Mouse (Mus musculus): ENCODE data around the gene Mrpl33. TPM values are rescaled to one million over a fixed set of nuclear protein-coding genes. Genes with fewer than 3 reads are reported as not detected.

Mrpl33 gene
- total and polyA plus RNA-seq, 3 experiments: 5.0 to 172 (median 102) TPM

DNA sequence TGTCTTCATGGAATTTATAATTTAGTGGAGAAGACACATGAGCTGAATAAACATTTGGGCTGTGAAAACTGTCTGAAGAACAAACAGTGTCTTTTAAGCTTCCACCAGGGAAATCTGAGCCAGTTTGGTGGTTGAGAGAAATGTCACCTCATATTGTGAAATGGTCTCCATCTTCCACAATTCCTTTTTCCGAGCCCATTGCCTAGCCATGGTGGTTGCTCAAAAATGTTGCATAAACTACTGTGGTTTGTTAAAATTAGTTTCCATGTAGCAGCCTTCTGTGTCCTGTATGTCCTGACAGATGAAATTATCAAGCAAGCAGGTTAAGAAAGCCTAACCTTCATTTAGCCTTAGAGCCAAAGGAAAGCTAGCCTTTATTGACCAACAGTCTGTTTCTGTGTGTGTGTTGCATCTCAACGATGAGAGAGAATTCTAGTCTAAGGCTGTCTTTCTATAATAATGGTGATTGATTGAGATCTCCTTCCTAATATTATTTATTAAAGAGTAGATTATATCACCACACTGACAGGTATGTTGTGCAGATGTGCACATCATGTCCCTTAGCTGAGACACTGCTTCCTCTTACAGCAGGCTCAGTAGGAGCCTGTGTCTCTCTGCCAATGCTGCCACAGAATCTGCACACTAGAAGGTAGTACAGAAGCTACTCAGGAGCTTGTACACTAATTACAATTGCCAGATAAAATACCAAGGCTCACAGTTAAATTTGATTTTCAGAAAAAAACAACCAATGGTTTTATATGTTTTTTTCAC, 54.0 kb downstream of the Mrpl33 start:
- Histone ChIP-seq H3K4me1 (ENCODE audit: insufficient read depth, low read depth, low read length) (no peaks in the 10 kb centered on the region), H3K36me3 (replicated peaks) (peaks cover 73% of the 10 kb centered on the region), H3K4me3 (ENCODE audit: low read depth, low read length) (no peak overlapping the region), H3K9me3 (replicated peaks) (0 out of 2 replicates have a peak, but pooled peaks cover 4% of the 10 kb centered on the region), H3K27me3 (ENCODE audit: insufficient read depth, low read length) (no peaks in the 10 kb centered on the region)
- ATAC-seq (ENCODE audit: extremely low read depth, insufficient number of reproducible peaks, low FRiP score, poor library complexity, severe bottlenecking) (no peak), DNase-seq (ENCODE audit: low spot score) (no peak)
- TF ChIP-seq GATA2 (IDR thresholded peaks at IDR 0.05; ENCODE audit: borderline replicate concordance, low read depth, low read length) (no peak), GATA1 (IDR thresholded peaks at IDR 0.05; ENCODE audit: borderline replicate concordance, low read length) (no peak), POLR2AphosphoS5 (IDR thresholded peaks at IDR 0.05; ENCODE audit: insufficient replicate concordance, low read depth, low read length) (no peak), CTCF (IDR thresholded peaks at IDR 0.05; ENCODE audit: low read depth, low read length) (no peak), TAL1 (conservative IDR thresholded peaks at IDR 0.05; ENCODE audit: low read depth, low read length) (no peak)

DNA sequence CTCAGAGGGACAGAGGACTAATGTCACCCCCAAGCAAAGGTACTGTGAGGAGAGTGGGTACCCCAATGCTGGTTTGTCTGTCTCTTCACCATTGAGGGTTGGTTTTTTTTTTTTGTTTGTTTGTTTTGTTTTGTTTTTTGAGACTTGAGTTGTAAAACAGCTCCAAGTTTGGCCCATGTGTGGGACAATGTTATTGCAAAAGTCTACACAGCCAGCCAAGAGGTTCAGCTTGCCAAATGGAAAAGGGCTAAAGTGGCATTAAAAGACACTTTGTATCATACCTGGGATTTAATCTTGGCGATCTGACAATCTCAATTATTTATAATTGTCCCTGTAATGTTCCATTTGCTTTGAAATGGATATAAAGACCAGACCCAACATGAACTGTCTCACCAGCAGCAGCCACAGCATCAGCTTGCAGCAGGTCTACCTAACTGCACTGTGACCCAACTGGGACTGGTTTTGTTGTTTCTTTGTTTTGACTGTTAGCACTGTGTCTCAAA, 59.0 kb downstream of the Mrpl33 start:
- ATAC-seq (ENCODE audit: extremely low read depth, insufficient number of reproducible peaks, low FRiP score, poor library complexity, severe bottlenecking) (no peak), DNase-seq (ENCODE audit: low spot score) (no peak)
- Histone ChIP-seq H3K4me3 (ENCODE audit: low read depth, low read length) (no peak overlapping the region), H3K9me3 (replicated peaks) (0 out of 2 replicates have a peak, but pooled peaks cover 4% of the 10 kb centered on the region), H3K27me3 (ENCODE audit: insufficient read depth, low read length) (no peaks in the 10 kb centered on the region), H3K36me3 (replicated peaks) (peaks cover 62% of the 10 kb centered on the region), H3K4me1 (ENCODE audit: insufficient read depth, low read depth, low read length) (no peaks in the 10 kb centered on the region)
- TF ChIP-seq GATA2 (IDR thresholded peaks at IDR 0.05; ENCODE audit: borderline replicate concordance, low read depth, low read length): no peak
- no peak for TF ChIP-seq CTCF (IDR thresholded peaks at IDR 0.05; ENCODE audit: low read depth, low read length)
- no peak for TF ChIP-seq POLR2AphosphoS5 (IDR thresholded peaks at IDR 0.05; ENCODE audit: insufficient replicate concordance, low read depth, low read length)
- TF ChIP-seq TAL1 (conservative IDR thresholded peaks at IDR 0.05; ENCODE audit: low read depth, low read length): no peak
- no peak for TF ChIP-seq GATA1 (IDR thresholded peaks at IDR 0.05; ENCODE audit: borderline replicate concordance, low read length)

DNA sequence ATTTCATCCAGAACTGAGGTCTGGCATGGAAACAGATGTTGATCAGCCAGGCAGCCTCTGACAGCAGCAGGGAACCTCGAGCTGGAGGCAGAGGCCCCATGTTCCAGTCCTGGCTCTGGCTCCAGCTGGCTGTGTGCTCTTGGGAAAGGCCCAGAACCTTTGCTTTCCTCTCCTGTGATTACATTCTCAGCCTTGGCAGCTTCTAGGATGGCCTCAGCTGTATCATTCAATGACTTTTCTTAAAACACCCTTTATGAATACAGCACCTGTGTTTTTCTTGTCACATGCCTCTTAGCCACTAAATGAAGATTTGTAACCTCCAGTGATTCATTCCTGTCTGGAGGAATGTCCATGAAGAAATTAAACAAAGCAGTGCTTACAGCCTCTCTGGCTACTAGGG, 69.4 kb downstream of the Mrpl33 start:
- ATAC-seq (ENCODE audit: extremely low read depth, insufficient number of reproducible peaks, low FRiP score, poor library complexity, severe bottlenecking): no peak
- H3K4me1 ChIP-seq (ENCODE audit: insufficient read depth, low read depth, low read length): no peaks in the 10 kb centered on the region
- no peak for DNase-seq (ENCODE audit: low spot score)
- TF ChIP-seq CTCF (IDR thresholded peaks at IDR 0.05; ENCODE audit: low read depth, low read length) (no peak), GATA1 (IDR thresholded peaks at IDR 0.05; ENCODE audit: borderline replicate concordance, low read length) (no peak), TAL1 (conservative IDR thresholded peaks at IDR 0.05; ENCODE audit: low read depth, low read length) (no peak), POLR2AphosphoS5 (IDR thresholded peaks at IDR 0.05; ENCODE audit: insufficient replicate concordance, low read depth, low read length) (no peak), GATA2 (IDR thresholded peaks at IDR 0.05; ENCODE audit: borderline replicate concordance, low read depth, low read length) (no peak)
- H3K27me3 ChIP-seq (ENCODE audit: insufficient read depth, low read length): no peaks in the 10 kb centered on the region
- peaks cover 61% of the 10 kb centered on the region for H3K36me3 ChIP-seq (replicated peaks)
- H3K9me3 ChIP-seq (replicated peaks): no peaks in the 10 kb centered on the region
- no peak overlapping the region for H3K4me3 ChIP-seq (ENCODE audit: low read depth, low read length)

DNA sequence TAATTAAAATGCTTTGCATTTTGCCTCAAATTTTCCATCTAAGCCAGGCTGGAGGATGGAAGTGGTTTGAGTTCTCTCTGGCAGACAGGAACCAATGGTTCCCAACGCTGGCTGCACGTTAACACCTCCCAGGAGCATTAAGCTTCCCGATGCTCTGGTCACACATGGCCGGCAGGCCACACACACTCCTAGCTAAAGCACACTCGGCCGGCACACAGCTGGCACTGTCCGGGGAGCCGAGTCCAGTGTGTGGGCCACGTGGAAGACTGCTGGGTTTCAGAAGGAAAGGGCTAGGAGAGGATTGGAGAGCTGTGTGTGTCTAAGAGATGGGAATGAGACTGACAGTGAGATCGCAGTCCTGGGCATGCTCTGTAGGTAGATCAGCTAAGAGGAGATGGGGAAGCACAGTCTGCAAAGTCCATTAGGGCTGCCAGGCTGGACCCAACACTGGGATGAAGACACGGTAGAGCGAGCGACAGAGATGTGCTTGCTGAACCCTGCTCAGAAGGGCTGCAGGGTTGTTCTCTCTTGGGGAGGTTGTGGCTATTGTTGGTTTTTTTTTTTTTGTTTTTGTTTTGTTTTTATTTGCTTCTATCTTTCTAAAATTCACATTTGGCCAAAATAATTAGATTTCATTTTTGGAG, 71.7 kb downstream of the Mrpl33 start:
- H3K4me3 ChIP-seq (ENCODE audit: low read depth, low read length): no peak overlapping the region
- H3K9me3 ChIP-seq (replicated peaks): no peaks in the 10 kb centered on the region
- no peaks in the 10 kb centered on the region for H3K4me1 ChIP-seq (ENCODE audit: insufficient read depth, low read depth, low read length)
- ATAC-seq (ENCODE audit: extremely low read depth, insufficient number of reproducible peaks, low FRiP score, poor library complexity, severe bottlenecking) (no peak), DNase-seq (ENCODE audit: low spot score) (no peak)
- no peaks in the 10 kb centered on the region for H3K27me3 ChIP-seq (ENCODE audit: insufficient read depth, low read length)
- H3K36me3 ChIP-seq (replicated peaks): peaks cover 66% of the 10 kb centered on the region
- TF ChIP-seq GATA2 (IDR thresholded peaks at IDR 0.05; ENCODE audit: borderline replicate concordance, low read depth, low read length): no peak
- no peak for TF ChIP-seq GATA1 (IDR thresholded peaks at IDR 0.05; ENCODE audit: borderline replicate concordance, low read length)
- no peak for TF ChIP-seq TAL1 (conservative IDR thresholded peaks at IDR 0.05; ENCODE audit: low read depth, low read length)
- no peak for TF ChIP-seq CTCF (IDR thresholded peaks at IDR 0.05; ENCODE audit: low read depth, low read length)
- no peak for TF ChIP-seq POLR2AphosphoS5 (IDR thresholded peaks at IDR 0.05; ENCODE audit: insufficient replicate concordance, low read depth, low read length)

DNA sequence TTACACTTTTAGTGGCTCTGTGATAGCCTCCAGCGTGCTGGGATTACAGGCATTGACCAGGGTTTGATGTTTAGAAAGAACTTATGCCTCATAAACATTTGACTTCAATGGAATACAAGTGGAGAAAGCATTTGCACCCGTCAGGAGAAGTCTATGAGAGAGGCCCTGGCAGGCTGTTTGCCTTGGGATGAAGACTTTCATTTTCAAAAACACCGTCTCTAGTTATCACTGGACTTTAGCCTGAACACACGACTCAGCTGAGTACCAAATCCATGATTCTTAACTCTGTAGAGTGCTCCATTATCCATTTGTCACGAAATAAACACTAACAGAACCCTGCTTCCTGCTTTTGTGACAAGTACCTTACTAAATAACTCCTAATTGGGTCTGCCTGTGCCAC, 73.2 kb downstream of the Mrpl33 start:
- no peaks in the 10 kb centered on the region for H3K9me3 ChIP-seq (replicated peaks)
- no peaks in the 10 kb centered on the region for H3K4me1 ChIP-seq (ENCODE audit: insufficient read depth, low read depth, low read length)
- peaks cover 64% of the 10 kb centered on the region for H3K36me3 ChIP-seq (replicated peaks)
- no peaks in the 10 kb centered on the region for H3K27me3 ChIP-seq (ENCODE audit: insufficient read depth, low read length)
- ATAC-seq (ENCODE audit: extremely low read depth, insufficient number of reproducible peaks, low FRiP score, poor library complexity, severe bottlenecking) (no peak), DNase-seq (ENCODE audit: low spot score) (no peak)
- H3K4me3 ChIP-seq (ENCODE audit: low read depth, low read length): no peak overlapping the region
- TF ChIP-seq GATA1 (IDR thresholded peaks at IDR 0.05; ENCODE audit: borderline replicate concordance, low read length) (no peak), TAL1 (conservative IDR thresholded peaks at IDR 0.05; ENCODE audit: low read depth, low read length) (no peak), GATA2 (IDR thresholded peaks at IDR 0.05; ENCODE audit: borderline replicate concordance, low read depth, low read length) (no peak), POLR2AphosphoS5 (IDR thresholded peaks at IDR 0.05; ENCODE audit: insufficient replicate concordance, low read depth, low read length) (no peak), CTCF (IDR thresholded peaks at IDR 0.05; ENCODE audit: low read depth, low read length) (no peak)

DNA sequence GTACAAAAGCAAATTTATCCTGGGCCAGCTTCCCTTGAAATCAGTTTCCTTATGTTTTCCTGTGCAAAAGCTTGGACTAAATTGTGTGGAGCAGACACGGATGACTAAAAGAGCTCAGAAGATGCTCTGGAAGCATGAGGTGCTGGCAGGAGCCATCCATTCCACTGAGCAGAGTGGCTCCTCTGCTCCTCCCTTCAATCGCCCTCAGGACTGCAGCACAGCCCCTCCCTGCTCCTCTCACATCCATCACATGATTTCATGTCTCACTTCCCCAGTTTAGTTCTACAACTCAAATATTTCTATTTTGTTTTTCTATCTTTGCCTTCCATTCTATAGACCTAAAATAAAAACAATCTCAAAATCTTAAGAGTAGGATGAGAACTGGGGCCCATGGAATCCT, 74.4 kb downstream of the Mrpl33 start:
- H3K9me3 ChIP-seq (replicated peaks): no peaks in the 10 kb centered on the region
- H3K4me1 ChIP-seq (ENCODE audit: insufficient read depth, low read depth, low read length): no peaks in the 10 kb centered on the region
- no peak for ATAC-seq (ENCODE audit: extremely low read depth, insufficient number of reproducible peaks, low FRiP score, poor library complexity, severe bottlenecking)
- TF ChIP-seq GATA2 (IDR thresholded peaks at IDR 0.05; ENCODE audit: borderline replicate concordance, low read depth, low read length) (no peak), TAL1 (conservative IDR thresholded peaks at IDR 0.05; ENCODE audit: low read depth, low read length) (no peak), POLR2AphosphoS5 (IDR thresholded peaks at IDR 0.05; ENCODE audit: insufficient replicate concordance, low read depth, low read length) (no peak), CTCF (IDR thresholded peaks at IDR 0.05; ENCODE audit: low read depth, low read length) (no peak), GATA1 (IDR thresholded peaks at IDR 0.05; ENCODE audit: borderline replicate concordance, low read length) (no peak)
- H3K36me3 ChIP-seq (replicated peaks): peaks cover 65% of the 10 kb centered on the region
- H3K27me3 ChIP-seq (ENCODE audit: insufficient read depth, low read length): no peaks in the 10 kb centered on the region
- DNase-seq (ENCODE audit: low spot score): no peak
- H3K4me3 ChIP-seq (ENCODE audit: low read depth, low read length): no peak overlapping the region
